Comparison of ENCODE assay signal across 20 mouse cellular contexts in the genomic region with DNA sequence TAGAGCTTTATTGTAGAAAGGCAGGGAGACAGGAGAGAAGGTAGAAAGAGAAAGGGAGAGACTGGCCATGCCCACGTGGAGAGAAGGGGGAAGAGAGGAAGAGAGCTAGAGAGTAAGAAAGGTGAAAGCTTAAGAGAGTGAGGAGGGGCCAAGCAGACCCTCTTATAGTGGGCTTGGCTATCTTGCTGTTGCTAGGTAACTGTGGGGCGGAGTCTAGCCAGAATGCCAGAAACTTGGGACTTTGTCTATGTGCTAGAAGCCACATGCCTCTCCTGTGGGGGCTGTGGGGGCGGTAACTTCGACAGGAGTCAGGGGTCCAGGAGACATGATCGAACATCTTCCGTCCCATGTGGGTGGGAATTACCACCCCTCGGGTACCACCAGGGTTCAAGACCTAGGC. TPM values are rescaled to one million over a fixed set of nuclear protein-coding genes. Genes with fewer than 3 reads are reported as not detected.
DNase-seq lines count a peak whose midpoint lies in the region; ATAC-seq and TF ChIP-seq lines count a peak whose summit lies in the region.
"Had no signal": no experiment of that assay in that cellular context is flagged by ENCODE, and none has a peak within 500 bp of the region (broad histone marks: within the 10 kb centered on the region; RNA-seq: fewer than 3 reads in every experiment).

No protein-coding gene starts in this region.

- TF ChIP-seq CTCF in lung, embryonic 14.5 days (IDR thresholded peaks at IDR 0.05; ENCODE audit: low read depth), result no peak

- DNase-seq in lung, embryonic 14.5 days, result peak; percentile 29
- no peak for DNase-seq in lung, postnatal 36 days
- DNase-seq in yolk sac, embryonic 10.5 days (ENCODE audit: low spot score), result peak; percentile 51
- no peak for DNase-seq in left cerebral cortex, postnatal 14 days (ENCODE audit: low spot score in 2 of 2)
- DNase-seq in T-cell, adult 2 months (ENCODE audit: low spot score), result no peak
- DNase-seq: adrenal gland, postnatal 36 days; cerebellum, adult 11-12 months; cerebellum, postnatal 14 days; gastrocnemius, postnatal 36 days; thymus, adult 2 months had no signal

- H3K36me3 ChIP-seq in lung, embryonic 14.5 days (ENCODE audit: insufficient read depth), result no peaks in the 10 kb centered on the region
- no peaks in the 10 kb centered on the region for H3K36me3 ChIP-seq in embryonic facial prominence, embryonic 12.5 days
- H3K36me3 ChIP-seq in intestine, embryonic 16.5 days (ENCODE audit: control insufficient read depth, insufficient read depth, low read length), result no peaks in the 10 kb centered on the region
- H3K36me3 ChIP-seq: limb, embryonic 13.5 days; liver, embryonic 15.5 days; midbrain, embryonic 12.5 days; neural tube, embryonic 12.5 days had no signal

- no peaks in the 10 kb centered on the region for H3K27me3 ChIP-seq in lung, embryonic 14.5 days (ENCODE audit: insufficient read depth, low read length)
- H3K27me3 ChIP-seq in embryonic facial prominence, embryonic 12.5 days, result no peaks in the 10 kb centered on the region
- no peaks in the 10 kb centered on the region for H3K27me3 ChIP-seq in intestine, embryonic 16.5 days (replicated peaks; ENCODE audit: control insufficient read depth, insufficient read depth, low read length)
- H3K27me3 ChIP-seq: limb, embryonic 13.5 days; liver, embryonic 15.5 days; midbrain, embryonic 12.5 days; Patski had no signal

- H3K4me2 ChIP-seq in lung, embryonic 14.5 days, result peak overlapping the region; percentile 18; the same call in 1 of the 2 replicates
- H3K4me2 ChIP-seq in embryonic facial prominence, embryonic 12.5 days (replicated peaks), result no peak overlapping the region
- peak overlapping the region; percentile 32; the same call in 1 of the 2 replicates for H3K4me2 ChIP-seq in intestine, embryonic 16.5 days (ENCODE audit: low read depth, low read length)
- H3K4me2 ChIP-seq: limb, embryonic 13.5 days; liver, embryonic 15.5 days; midbrain, embryonic 12.5 days; neural tube, embryonic 12.5 days had no signal

- 37% methylated on average over 7 of the region's 7 CpGs for WGBS in lung, embryonic 14.5 days
- WGBS in embryonic facial prominence, embryonic 12.5 days, result 43% methylated on average over 7 of the region's 7 CpGs
- 27% methylated on average over 7 of the region's 7 CpGs for WGBS in intestine, embryonic 16.5 days

- H3K4me1 ChIP-seq in lung, embryonic 14.5 days (ENCODE audit: insufficient read depth), result no peaks in the 10 kb centered on the region
- H3K4me1 ChIP-seq in embryonic facial prominence, embryonic 12.5 days, result 0 out of 2 replicates have a peak, but pooled peaks cover 2% of the 10 kb centered on the region
- H3K4me1 ChIP-seq in intestine, embryonic 16.5 days (ENCODE audit: control insufficient read depth, insufficient read depth, low read length), result peaks cover 23% of the 10 kb centered on the region
- H3K4me1 ChIP-seq: midbrain, embryonic 12.5 days; neural tube, embryonic 12.5 days had no signal

- H3K27ac ChIP-seq in lung, embryonic 14.5 days (ENCODE audit: low read depth), result peak overlapping the region; percentile 34
- H3K27ac ChIP-seq in embryonic facial prominence, embryonic 12.5 days, result 0 out of 2 replicates have a peak overlapping the region, but pooled peaks have one; percentile 30
- H3K27ac ChIP-seq in intestine, embryonic 16.5 days (ENCODE audit: low read length), result peak overlapping the region; percentile 89
- H3K27ac ChIP-seq: limb, embryonic 13.5 days; liver, embryonic 15.5 days; macrophage; midbrain, embryonic 12.5 days; neural tube, embryonic 12.5 days had no signal

- no peak overlapping the region for H3K4me3 ChIP-seq in lung, embryonic 14.5 days (ENCODE audit: low read depth, low read length)
- H3K4me3 ChIP-seq in embryonic facial prominence, embryonic 12.5 days, result no peak overlapping the region
- H3K4me3 ChIP-seq in intestine, embryonic 16.5 days (ENCODE audit: low read length), result no peak overlapping the region
- H3K4me3 ChIP-seq: limb, embryonic 13.5 days; liver, embryonic 15.5 days; midbrain, embryonic 12.5 days; neural tube, embryonic 12.5 days had no signal

- H3K9ac ChIP-seq in lung, embryonic 14.5 days, result no peak overlapping the region
- H3K9ac ChIP-seq in embryonic facial prominence, embryonic 12.5 days, result no peak overlapping the region
- 0 out of 2 replicates have a peak overlapping the region, but pooled peaks have one; percentile 40 for H3K9ac ChIP-seq in intestine, embryonic 16.5 days (ENCODE audit: low read depth, low read length)
- H3K9ac ChIP-seq: limb, embryonic 13.5 days; liver, embryonic 15.5 days; midbrain, embryonic 12.5 days; neural tube, embryonic 12.5 days had no signal

- no peaks in the 10 kb centered on the region for H3K9me3 ChIP-seq in lung, embryonic 14.5 days (ENCODE audit: low read depth, low read length)
- no peaks in the 10 kb centered on the region for H3K9me3 ChIP-seq in embryonic facial prominence, embryonic 12.5 days
- H3K9me3 ChIP-seq in intestine, embryonic 16.5 days (ENCODE audit: control insufficient read depth, low read length), result no peaks in the 10 kb centered on the region
- H3K9me3 ChIP-seq: limb, embryonic 13.5 days; liver, embryonic 15.5 days; midbrain, embryonic 12.5 days; neural tube, embryonic 12.5 days had no signal

- 0 out of 2 replicates have a peak, but pooled peaks have one; percentile 34 for ATAC-seq in lung, embryonic 14.5 days (ENCODE audit: insufficient read depth)
- ATAC-seq in embryonic facial prominence, embryonic 12.5 days (ENCODE audit: insufficient number of reproducible peaks, insufficient read depth, low FRiP score, low TSS enrichment), result no peak
- peak; percentile 24 for ATAC-seq in intestine, embryonic 16.5 days
- ATAC-seq: forebrain, embryonic 16.5 days had no signal

- intact Hi-C loops in left cerebral cortex, postnatal 14 days (cut with DNase I), result loop anchor here (5.0 kb wide), 1 partner anchor 52 kb away; the partner anchor contains the start of gene Fam207a

RNA-seq across cellular contexts. Expression of gene Pttg1ip, which starts 12.0 kb away (rescaled TPM):
- 109 and 112 TPM in 2 replicates for polyA plus RNA-seq in lung, embryonic 14.5 days (2014; fragmentation: Nextera tagmentation; extraction: Ambion mirVana)
- polyA plus RNA-seq in embryonic facial prominence, embryonic 12.5 days (2016; fragmentation: Nextera tagmentation; extraction: Ambion mirVana), result 92.5 and 94.4 TPM in 2 replicates
- 177 and 181 TPM in 2 replicates for polyA plus RNA-seq in intestine, embryonic 16.5 days (2015; fragmentation: Nextera tagmentation; extraction: Ambion mirVana)
- total RNA-seq in left cerebral cortex, postnatal 14 days (2021), result 10 to 100 TPM; 74.0 to 75.1 TPM

RNA-seq across cellular contexts. Expression of gene Sumo3, which starts 36.4 kb away (rescaled TPM):
- polyA plus RNA-seq in lung, embryonic 14.5 days (2014; fragmentation: Nextera tagmentation; extraction: Ambion mirVana), result 329 and 337 TPM in 2 replicates
- polyA plus RNA-seq in embryonic facial prominence, embryonic 12.5 days (2016; fragmentation: Nextera tagmentation; extraction: Ambion mirVana), result 385 and 391 TPM in 2 replicates
- 330 and 356 TPM in 2 replicates for polyA plus RNA-seq in intestine, embryonic 16.5 days (2015; fragmentation: Nextera tagmentation; extraction: Ambion mirVana)
- total RNA-seq in left cerebral cortex, postnatal 14 days (2021), result 100 to 1,000 TPM; 129 to 135 TPM

RNA-seq across cellular contexts. Expression of gene Gm49325, which starts 36.5 kb away (rescaled TPM):
- 3.0 and 3.5 TPM in 2 replicates for polyA plus RNA-seq in lung, embryonic 14.5 days (2014; fragmentation: Nextera tagmentation; extraction: Ambion mirVana)
- polyA plus RNA-seq in embryonic facial prominence, embryonic 12.5 days (2016; fragmentation: Nextera tagmentation; extraction: Ambion mirVana), result 7.0 and 7.1 TPM in 2 replicates
- 1.9 TPM in 1 of 2 replicates, not detected in the other for polyA plus RNA-seq in intestine, embryonic 16.5 days (2015; fragmentation: Nextera tagmentation; extraction: Ambion mirVana)
- 10 to 100 TPM in 1 of 2 experiments, 1 to 10 TPM in 1; 6.7 to 15.7 TPM for total RNA-seq in left cerebral cortex, postnatal 14 days (2021)
- total RNA-seq: hematopoietic stem cell, adult 5-6 weeks had no signal
- polyA plus RNA-seq: thymus, adult 2 months had no signal

RNA-seq across cellular contexts. Expression of gene Itgb2, which starts 39.4 kb away (rescaled TPM):
- polyA plus RNA-seq in lung, embryonic 14.5 days (2014; fragmentation: Nextera tagmentation; extraction: Ambion mirVana), result 2.0 and 3.0 TPM in 2 replicates
- 0.81 and 1.3 TPM in 2 replicates for polyA plus RNA-seq in embryonic facial prominence, embryonic 12.5 days (2016; fragmentation: Nextera tagmentation; extraction: Ambion mirVana)
- 3.8 and 3.9 TPM in 2 replicates for polyA plus RNA-seq in intestine, embryonic 16.5 days (2015; fragmentation: Nextera tagmentation; extraction: Ambion mirVana)
- total RNA-seq in left cerebral cortex, postnatal 14 days (2021), result 1 to 10 TPM; 3.1 to 3.2 TPM

RNA-seq across cellular contexts. Expression of gene Ube2g2, which starts 52.6 kb away (rescaled TPM):
- polyA plus RNA-seq in lung, embryonic 14.5 days (2014; fragmentation: Nextera tagmentation; extraction: Ambion mirVana), result 47.9 and 50.9 TPM in 2 replicates
- 76.7 and 81.7 TPM in 2 replicates for polyA plus RNA-seq in embryonic facial prominence, embryonic 12.5 days (2016; fragmentation: Nextera tagmentation; extraction: Ambion mirVana)
- polyA plus RNA-seq in intestine, embryonic 16.5 days (2015; fragmentation: Nextera tagmentation; extraction: Ambion mirVana), result 61.5 and 68.6 TPM in 2 replicates
- 10 to 100 TPM; 36.3 to 41.6 TPM for total RNA-seq in left cerebral cortex, postnatal 14 days (2021)

Comparison
In these comparisons a context has a peak if more than half of its experiments do, and no peak if none do; other contexts are left out.
1. DNase-seq: peak in lung, embryonic 14.5 days (single experiment) and yolk sac, embryonic 10.5 days (single experiment); none in lung, postnatal 36 days (single experiment), left cerebral cortex, postnatal 14 days (0 of 2) and T-cell, adult 2 months (single experiment).
2. H3K27ac ChIP-seq: peak in every context shown above with its lines; median percentile 89 in intestine, embryonic 16.5 days; 34 in lung, embryonic 14.5 days; 30 in embryonic facial prominence, embryonic 12.5 days.